Mouse (Mus musculus) gonadal fat pad, adult 2 months (tissue): Measurements from ENCODE around the gene 4930519G04Rik. TPM values are rescaled to one million over a fixed set of nuclear protein-coding genes. Genes with fewer than 3 reads are reported as not detected.
"Not testable (repeated sequence)": the region's sequence is repeated elsewhere in the genome, so short reads cannot be mapped to it uniquely, and the experiment has no call there.

ENCODE experiments used
- DNase-seq: peaks from one replicate; pipeline ENCODE4 v3.0.0-alpha.2; 2012; ENCODE audit warnings: low read depth
- polyA plus RNA-seq: library from polyadenylated mRNA; depleted of rRNA; stranded (reverse); fragments of >200 nt; gene quantifications from 2 replicates; pipeline ENCODE4 v1.2.3, GENCODE M21; 2012

Gene 4930519G04Rik
- polyA plus RNA-seq, 1 experiment: not detected

DNA sequence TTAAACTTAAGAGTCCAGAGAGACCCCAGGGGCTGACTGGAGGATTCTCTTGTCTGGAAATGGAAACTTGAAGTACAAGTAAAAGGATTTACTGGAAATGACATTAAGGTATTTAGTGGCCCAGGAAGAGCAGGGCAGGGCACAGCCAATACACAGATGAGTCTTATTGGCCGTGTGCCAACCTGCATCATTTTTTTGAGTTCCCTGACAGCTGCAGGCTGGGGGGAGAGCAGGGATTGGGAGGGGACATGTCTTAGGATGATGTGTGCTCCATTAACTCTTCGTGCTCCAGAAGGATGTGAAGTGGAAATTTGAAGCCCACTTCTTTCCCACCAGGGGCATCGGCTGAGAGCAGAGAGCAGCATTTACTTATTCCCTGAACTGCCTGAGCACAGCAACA lies 11.3 kb upstream of the 4930519G04Rik start:
- DNase-seq: not testable (repeated sequence)

DNA sequence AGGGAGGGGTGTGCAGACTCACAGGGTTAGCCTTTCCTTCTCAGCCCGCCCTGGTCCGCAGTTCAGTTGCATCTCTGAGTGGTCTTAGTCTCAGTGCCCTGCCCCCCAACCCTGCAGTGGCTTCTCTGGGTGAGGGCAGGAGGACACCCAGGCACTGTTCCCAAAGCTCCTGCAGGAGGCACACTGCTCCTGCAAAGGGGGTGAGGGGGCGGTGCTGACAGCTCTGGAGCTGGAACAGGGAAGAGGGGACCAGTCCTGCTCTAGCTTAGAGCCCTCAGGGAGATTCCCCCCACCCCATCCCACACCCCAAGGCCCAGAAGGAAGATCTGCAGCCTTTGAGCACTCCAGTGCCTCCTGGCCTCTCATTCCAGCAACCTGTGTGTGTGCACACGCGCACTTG lies 10.8 kb upstream of the 4930519G04Rik start:
- DNase-seq: no peak

DNA sequence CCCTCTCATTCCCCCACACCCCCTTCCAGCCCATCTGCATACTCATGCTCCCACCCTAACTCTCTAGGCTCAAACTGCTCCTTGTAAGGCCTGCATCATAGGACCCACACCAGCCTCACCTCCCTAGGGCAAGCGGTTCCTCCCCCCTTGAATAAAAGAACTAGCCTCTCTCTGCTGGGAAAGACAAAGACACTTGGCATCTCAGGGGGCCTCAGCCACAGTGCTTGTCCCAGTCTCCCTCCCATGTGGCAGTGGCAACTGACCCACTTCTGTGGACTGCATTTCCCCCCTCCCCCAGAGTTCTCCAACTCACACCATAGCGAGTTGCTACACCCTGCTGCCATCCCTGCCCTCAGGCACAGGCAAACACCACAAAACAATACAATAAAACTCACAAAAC lies 9.1 kb upstream of the 4930519G04Rik start:
- not testable (repeated sequence) for DNase-seq

DNA sequence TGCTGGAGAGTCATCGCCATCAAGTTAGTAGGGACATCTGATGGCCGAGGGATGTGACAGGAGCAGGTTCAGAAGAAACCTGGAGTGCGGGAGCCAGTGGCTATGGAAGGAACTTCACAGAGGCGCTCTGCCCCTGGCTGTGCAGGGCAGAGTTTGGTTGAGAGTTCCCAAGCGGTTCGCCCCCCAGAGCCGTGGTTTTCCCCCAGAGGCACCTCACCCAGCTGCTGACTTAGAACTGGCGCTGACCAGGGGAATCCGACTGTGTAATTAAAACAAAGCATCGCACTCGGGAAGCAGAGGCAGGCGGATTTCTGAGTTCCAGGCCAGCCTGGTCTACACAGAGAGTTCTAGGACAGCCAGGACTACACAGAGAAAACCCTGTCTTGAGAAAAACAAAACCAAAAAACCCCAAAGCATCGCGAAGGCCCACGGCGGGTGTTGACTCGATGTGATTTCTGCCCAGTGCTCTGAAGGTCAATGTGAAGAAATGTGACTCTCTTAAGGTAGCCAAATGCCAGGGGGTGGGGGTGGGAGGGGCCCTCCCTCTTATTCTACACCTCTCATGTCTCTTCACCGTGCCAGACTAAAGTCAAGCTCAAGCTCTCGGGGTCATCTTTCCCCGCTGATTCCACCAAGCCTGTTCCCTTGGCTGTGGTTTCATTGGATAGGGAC lies 1.8 kb upstream of the 4930519G04Rik start:
- no peak for DNase-seq

DNA sequence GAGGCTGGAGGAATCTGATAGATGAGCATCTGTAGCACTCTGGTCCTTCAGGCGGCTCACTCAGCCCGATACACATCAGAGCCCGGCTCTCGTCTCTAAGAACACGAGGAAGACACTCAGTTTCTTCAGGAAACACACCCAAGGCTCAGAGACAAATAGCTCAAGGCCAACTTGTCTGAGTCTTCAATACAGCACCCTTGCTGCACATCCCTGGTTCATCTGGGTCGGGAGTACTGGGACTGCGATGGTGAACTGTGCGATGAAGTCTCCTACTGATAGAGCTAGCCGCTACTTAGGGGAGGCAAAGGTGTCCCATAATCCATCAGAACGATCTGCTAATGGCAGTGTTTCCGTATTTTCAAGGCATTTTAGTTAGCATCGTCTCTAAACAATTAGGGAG lies 5.1 kb downstream of the 4930519G04Rik start, which contains the start of gene Gm9936:
Gene Gm9936, minus strand, starts transcription at position 101 of the 400 bp plus-strand sequence.
- no peak for DNase-seq

DNA sequence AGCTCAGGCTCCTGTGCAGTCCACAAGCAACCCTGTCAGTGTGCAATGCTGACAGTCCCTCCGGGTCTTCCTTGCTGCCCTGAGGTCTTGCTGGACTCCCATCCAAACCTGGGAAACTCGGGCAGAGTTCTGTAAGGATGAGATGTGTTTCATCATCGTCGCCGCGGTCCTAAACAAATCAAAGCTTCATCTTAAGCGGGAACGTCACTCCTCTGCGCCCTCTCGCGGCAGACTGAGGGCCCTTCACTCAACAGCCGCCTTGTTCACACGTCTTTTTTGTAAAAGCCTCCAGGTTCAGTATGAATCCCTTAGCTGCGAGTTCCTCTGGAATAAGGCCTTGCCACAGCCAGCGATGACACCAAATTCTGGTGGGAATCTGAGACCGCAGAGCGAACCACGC lies 5.8 kb downstream of the 4930519G04Rik start:
- no peak for DNase-seq

DNA sequence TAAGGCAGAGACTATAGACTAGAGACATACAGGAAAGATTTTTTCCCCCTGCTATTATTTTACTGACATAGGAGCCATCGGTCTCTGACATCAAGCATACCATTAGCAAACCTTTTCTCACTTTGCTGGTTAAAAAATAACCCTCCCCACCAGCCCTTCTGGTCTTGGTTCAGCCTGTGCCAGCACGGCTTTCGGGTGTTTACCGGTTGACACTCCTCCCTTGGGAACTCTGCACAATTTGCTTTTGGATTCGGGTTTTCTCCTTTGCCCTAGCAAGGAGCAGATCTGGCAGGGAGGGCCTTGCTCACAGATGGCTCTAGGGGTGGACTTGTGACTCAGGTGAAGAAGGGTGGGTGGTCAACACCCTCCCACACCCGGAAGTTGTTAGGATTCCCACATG lies 8.3 kb downstream of the 4930519G04Rik start:
- DNase-seq: no peak

DNA sequence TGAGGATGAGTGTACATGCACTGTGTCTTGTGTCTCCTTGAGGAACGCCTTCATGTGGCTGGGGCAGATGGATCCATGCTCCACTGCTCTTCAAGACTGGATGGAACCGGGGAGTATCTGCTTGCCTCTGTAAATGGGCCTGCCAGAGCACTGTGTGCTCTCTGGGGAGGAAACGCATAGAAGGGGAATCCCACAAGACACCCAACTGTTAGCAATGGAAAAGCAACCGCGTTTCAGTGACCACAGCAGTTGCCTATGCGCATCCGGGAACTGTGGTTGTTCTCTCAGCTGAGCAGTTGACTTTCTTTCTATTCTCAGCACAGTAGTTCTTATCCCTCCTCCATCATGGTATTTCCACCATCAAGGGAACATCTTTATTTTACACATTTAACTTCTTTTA lies 11.3 kb downstream of the 4930519G04Rik start:
- DNase-seq: no peak

DNA sequence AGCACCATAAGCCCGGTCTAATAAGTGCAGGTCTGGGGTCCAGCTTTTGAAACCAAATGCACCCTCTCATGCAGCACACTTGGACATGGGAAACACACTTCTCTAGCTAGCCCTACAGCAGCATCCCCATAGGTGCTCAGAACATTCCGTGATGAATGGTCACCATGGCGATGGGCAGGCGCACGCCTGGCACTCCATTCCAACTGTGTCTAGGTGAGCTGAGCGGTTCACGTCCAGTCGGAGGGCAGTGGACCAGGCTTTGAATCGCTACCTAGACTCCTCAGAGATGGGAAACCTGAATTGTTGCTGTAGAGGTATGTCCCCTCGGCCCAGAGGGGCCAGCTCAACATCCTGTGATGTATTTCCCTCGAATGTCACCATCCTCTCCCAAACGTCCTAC lies 11.8 kb downstream of the 4930519G04Rik start:
- DNase-seq: no peak

DNA sequence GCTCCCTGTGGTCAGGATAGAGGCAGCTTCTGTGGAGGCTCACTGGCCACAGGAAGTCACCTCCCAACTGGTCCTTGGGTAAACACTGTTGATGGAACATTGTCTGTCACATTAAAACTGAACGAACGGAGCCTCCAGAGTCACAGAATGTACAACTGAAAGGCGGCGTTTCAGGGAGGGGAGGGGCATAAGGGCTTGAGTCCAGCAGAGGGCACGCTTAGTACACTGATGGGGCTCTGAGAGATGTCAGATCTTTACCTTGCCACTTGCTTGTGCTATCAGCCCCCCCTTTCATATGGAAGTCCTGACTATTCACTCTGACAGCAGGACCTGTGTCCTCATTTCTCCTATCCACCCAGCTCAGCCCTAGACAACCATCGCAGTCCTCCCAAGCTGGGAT lies 22.4 kb downstream of the 4930519G04Rik start:
- DNase-seq: no peak

DNA sequence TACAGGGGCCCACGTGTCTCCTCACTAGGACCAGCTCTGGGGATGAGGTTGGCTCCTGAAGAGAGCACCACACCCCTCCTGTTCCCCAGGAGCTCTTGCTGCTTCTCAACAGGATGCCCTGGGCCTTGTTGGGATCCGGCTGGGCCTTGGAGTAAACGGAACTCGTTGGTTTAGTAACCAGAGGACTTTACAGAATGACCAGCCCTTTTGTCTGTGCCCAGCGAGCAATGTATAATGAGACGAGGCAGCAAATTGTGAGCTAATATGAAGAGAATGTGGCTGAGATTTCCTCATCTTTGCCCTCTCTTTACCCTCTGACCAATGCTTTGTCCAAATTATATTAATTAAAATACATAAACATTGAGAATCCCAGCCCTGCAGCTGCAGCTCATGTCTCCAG lies 22.9 kb downstream of the 4930519G04Rik start:
- no peak for DNase-seq

DNA sequence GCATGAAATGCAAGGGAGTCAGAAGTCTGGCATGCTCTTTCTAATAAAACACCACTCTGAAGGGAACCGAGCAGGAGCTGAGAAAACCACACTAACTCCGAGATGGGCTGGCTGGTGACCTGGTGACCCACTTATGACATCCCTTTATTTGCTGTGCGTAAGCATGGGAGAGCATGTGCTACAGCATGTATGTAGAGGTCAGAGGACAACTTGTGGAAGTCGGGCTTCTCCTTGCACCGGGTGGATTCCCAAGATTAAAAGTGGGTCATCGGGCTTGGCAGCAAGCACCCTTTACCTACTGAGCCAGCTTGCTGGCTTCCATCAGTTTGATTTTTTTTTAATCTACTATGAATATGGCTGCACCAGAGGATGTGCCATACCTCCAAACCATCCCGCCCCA lies 24.0 kb downstream of the 4930519G04Rik start:
- DNase-seq: no peak

DNA sequence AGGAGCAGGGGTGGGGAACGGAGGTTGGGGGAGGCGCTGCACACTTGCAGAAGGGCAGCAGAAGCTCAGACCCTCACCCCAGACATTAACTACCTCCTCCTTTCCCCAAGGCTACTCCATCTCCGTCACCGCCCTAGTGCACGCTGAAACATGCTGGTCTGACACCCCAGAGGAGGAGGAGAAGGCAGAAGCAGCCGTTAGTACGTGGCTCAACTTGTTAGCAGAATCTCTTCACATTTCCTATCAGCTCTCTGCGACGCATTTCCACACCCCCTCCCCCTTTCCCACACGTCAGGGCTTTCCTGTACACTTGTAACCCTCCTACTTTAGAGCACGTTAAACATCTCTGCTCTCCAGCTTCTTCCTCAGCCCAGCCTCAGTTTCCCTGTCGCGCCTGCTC lies 25.9 kb downstream of the 4930519G04Rik start:
- no peak for DNase-seq

DNA sequence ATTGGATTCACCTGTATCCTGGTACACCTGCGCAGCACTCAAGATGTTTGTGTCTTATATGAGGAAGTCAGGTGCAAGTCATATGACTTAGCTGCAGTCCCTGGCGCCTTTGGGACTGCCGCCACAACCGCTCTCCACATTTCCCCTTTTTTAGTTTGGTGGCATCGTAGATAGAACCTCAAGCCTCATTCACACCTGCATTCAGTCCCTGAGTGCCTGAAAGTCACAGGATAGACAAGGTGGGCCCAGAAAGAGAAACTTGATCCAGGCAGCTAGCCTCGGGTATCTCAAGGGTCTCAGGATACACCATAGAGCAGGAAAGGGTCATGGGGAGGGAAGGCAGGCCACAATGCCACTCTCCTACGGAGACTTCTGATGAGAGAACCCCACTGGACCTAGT lies 28.9 kb downstream of the 4930519G04Rik start:
- not testable (repeated sequence) for DNase-seq

DNA sequence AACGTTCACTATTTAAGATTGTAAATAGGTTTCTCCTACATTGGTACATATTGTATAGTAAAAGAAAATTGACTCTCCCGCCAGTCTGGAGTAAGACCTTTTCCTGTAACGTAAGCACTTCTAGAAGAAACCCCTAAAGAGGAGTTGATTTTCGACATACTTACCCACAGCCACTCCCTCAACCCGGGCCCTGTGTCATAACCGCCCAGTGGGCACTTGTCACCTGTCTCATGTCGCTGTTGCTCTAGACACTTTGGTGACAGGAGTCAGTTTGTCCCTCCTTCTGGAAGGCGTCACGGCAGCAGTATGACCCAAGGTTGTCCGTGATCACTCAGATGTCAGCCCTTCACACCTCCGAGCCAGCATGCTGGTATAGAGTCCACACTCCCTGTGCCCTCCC lies 29.6 kb downstream of the 4930519G04Rik start:
- DNase-seq: no peak

DNA sequence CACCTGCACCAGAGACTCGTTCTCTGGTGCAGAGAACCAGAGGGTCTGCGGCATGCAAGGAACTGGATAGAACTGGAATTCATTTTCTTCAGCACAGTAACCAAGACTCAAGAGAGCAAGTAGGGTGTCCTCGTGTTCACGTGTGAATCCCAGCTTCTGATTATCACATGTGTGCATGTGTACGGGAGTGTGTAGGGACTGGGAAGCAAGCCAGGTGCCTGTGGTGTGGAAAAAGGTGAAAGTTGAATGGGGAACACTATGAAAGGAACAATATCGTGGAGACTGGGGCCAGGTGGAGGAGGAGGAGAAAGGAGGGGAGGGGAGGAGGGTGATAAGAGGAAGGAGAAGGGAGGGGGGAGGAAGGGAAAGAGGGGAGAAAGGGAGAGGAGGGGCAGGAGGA lies 33.3 kb downstream of the 4930519G04Rik start:
- no peak for DNase-seq

DNA sequence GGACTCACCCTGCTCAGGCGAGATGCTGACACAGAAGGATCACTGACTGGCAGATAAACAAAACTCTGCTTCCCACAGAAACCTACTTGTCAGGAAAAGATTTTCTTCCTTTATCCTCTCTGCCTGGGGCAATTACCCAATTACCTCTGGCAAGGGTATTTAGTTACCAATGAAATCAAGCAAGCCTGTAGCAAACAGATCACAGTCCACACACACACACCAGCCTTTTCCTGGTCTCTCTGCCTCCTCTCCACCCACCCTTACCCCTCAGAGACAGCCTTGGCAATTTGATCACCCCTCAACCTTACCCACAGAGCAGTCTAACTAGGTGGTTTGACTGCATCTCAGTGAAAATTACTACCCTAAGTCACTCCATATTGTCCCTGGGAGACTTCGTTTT lies 35.5 kb downstream of the 4930519G04Rik start:
- no peak for DNase-seq

DNA sequence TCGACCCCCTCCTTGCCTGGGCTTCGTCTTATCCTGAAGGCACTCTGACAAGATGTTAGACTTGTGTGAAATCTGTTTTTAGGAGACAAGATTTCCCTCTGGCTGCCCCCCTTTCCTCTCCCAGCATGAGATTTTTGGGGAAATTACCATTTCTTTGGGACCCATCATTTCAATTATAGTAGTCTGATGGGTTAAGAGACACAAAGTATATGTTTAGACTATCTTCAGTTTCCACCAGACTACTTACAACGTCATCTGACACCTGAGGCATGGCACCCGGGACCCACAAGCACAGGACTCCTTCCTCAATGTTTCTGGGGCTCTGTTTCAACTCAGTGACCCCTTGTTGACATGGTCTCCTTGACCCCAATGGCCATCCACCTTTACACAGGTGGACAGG lies 42.1 kb downstream of the 4930519G04Rik start:
- DNase-seq: no peak

DNA sequence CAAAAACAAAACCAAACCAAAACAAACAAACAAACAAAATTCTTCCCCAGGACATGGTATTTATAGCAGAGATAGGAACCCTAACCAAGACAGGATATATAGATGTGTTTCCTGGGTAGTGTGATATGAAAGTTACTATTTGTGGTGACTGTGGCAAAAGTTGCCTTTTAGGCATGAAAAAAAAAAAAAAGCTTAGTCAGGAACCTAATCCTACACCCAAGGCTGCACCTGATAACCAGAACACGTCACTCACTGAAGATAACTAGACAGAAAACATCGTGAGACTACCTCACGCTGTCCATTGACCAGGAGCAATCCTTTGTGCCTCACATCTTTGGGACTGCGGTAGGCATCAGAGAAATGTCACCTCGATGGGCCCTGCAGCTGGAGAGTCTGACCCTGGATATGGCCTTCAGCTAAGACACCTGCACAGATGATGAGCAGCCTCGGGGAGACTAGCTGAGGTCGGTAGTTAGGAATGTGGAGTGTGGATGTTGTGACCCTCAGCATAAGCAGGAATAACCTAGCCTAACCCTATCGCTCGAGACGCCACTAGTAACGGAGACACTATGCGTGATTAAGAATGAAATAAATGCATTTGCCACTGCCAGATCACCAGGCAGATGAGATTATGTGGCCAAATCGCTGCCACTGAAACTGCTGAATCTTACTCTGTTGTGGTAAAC lies 43.4 kb downstream of the 4930519G04Rik start, which contains the start of gene Oasl2:
Gene Oasl2, plus strand, starts transcription at position 249 of the 686 bp plus-strand sequence.
- DNase-seq: no peak

DNA sequence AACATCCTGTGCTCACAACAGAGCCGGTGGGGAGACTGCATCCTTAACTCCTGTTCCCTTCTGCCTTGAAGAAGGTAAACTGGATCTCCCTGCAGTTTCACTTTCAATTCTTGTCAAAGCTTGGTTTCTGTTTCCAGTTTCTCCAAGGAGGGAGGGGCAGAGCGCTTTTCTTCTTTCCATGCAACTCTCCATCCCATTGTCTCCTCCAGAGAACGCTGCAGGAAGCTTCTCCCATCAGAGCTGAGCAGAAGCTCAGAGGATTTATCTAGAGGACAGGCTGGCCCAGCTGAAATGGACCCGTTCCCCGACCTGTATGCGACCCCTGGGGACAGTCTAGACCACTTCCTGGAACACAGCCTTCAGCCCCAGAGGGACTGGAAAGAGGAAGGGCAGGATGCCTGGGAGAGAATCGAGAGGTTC lies 43.9 kb downstream of the 4930519G04Rik start:
- DNase-seq: no peak

DNA sequence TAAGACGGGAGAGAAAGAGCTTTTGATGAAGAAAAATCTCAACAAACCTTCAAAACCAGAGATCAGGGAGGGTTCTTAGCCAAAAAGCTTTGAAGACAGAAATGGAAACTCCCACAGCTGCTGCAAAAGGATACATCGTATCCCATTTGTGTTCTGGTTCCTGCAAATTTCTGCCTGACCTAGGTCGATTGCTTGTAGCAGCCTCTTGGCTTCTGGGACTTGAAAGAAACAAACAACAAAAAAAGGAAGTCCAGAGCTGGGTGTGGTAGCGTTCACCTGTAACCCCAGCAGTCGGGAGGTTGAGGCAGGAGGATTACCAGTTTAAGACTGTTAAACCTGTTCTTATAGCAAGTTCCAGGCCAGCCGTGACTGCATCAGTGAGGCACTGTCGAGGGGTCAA lies 45.4 kb downstream of the 4930519G04Rik start:
- no peak for DNase-seq

DNA sequence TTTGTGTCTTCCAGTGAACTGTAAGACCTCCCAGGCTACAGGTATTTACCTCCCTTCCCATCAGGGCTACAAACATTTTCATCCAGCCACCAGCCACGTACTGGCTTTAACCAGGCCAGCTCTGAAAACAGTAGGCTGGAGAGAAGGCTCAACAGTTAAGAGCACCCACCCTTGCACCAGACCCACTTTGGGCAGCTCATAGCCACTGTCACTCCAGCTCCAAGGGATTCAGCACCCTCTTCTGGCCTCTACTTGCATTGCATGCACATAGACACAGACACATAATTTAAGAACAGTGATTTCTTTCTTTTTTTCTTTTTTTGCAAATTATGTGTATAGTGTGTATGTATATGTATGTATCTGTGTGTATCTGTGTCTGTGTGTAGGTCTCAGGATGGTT lies 48.9 kb downstream of the 4930519G04Rik start:
- DNase-seq: no peak

DNA sequence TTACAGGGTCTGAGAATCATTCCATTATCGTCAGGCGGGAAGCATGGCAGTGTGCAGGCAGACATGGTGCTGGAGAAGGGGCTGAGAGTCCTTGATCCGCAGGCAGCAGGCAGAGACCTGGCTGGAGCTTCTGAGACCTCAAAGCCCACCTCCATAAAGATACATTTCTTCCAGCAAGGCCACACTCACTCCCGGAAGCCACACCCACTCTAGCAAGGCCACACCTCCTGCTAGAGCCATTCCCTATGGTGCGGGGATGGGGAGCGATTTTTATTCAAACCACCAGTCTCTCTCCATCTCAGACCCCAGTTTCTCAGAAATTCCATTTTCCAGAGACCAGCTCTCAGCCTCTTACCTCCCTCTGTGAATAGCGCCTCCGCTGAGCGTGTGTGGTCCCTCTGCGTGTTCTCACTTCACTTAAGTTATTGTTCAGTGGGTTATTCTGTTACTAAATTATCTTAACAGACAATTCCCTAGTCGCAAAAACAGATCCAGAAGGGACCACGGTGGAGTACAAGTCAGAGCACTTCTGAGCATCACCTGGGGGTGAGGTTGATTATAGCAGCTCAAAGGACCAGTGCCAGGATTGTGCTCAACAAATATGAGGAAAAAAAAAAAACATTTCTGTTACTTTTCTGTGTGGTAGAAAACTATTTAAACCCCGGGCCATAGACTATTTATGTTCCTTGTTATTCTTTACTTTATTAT lies 55.3 kb downstream of the 4930519G04Rik start:
- no peak for DNase-seq
